Mouse (Mus musculus) kidney, adult 9 months (tissue): ENCODE results near the gene Slc29a2.

Experiments used
- DNase-seq: peaks from one replicate; pipeline ENCODE4 v3.0.0; 2022

Gene Slc29a2

GRCm38 (mm10) chr19:5037678-5038571, 14.3 kb downstream of the Slc29a2 start:
- peak; percentile 81 for DNase-seq

GRCm38 (mm10) chr19:5038709-5039156, 15.1 kb downstream of the Slc29a2 start, which contains the start of the genes B4gat1 and AC124502.3:
Gene B4gat1 (plus strand): TSS chr19:5038826.
Gene AC124502.3 (plus strand): TSS chr19:5038891.
- peak; percentile 87 for DNase-seq

- peak; percentile 50 for DNase-seq
Observed at GRCm38 (mm10) chr19:5039301-5040114, 15.8 kb downstream of the Slc29a2 start.

- DNase-seq: peak; percentile 94
Observed at GRCm38 (mm10) chr19:5040862-5041523, 17.3 kb downstream of the Slc29a2 start, which contains the start of gene Brms1. Gene Brms1 (plus strand): TSS chr19:5041354.

- no peak for DNase-seq
Observed at GRCm38 (mm10) chr19:5041588-5041987, 17.9 kb downstream of the Slc29a2 start.

GRCm38 (mm10) chr19:5045531-5045930, 21.9 kb downstream of the Slc29a2 start:
- DNase-seq: no peak

- DNase-seq: no peak
Observed at GRCm38 (mm10) chr19:5048138-5049056, 24.7 kb downstream of the Slc29a2 start.

GRCm38 (mm10) chr19:5049325-5049724, 25.7 kb downstream of the Slc29a2 start:
- no peak for DNase-seq

GRCm38 (mm10) chr19:5050047-5050905, 26.6 kb downstream of the Slc29a2 start, which contains the start of gene Rin1:
Gene Rin1 (plus strand): TSS chr19:5050481.
- DNase-seq: peak; percentile 61

GRCm38 (mm10) chr19:5051031-5051430, 27.4 kb downstream of the Slc29a2 start:
- no peak for DNase-seq

GRCm38 (mm10) chr19:5051515-5051914, 27.9 kb downstream of the Slc29a2 start:
- no peak for DNase-seq

- DNase-seq: no peak
Observed at GRCm38 (mm10) chr19:5052166-5052822, 28.6 kb downstream of the Slc29a2 start.

GRCm38 (mm10) chr19:5052853-5053252, 29.2 kb downstream of the Slc29a2 start:
- DNase-seq: no peak

- peak; percentile 45 for DNase-seq
Observed at GRCm38 (mm10) chr19:5053909-5054308, 30.2 kb downstream of the Slc29a2 start.

- no peak for DNase-seq
Observed at GRCm38 (mm10) chr19:5056251-5056650, 32.6 kb downstream of the Slc29a2 start.

GRCm38 (mm10) chr19:5057876-5058775, 34.5 kb downstream of the Slc29a2 start:
- DNase-seq: no peak

- DNase-seq: no peak
Observed at GRCm38 (mm10) chr19:5058801-5059771, 35.4 kb downstream of the Slc29a2 start.
